Mouse (Mus musculus) ES-E14 (cell line): ENCODE results near the gene Zdhhc14.

ENCODE experiments used
- CHD2 ChIP-seq: IDR thresholded peaks from 2 replicates; pipeline ENCODE4 v1.6.1; 2014; ENCODE audit warnings: mild to moderate bottlenecking, low read depth, low read length, inconsistent platforms
- HCFC1 ChIP-seq: IDR thresholded peaks from 2 replicates; pipeline ENCODE4 v1.6.1; 2012; ENCODE audit warnings: low read length, inconsistent platforms, borderline replicate concordance; ENCODE audit not compliant: insufficient read depth
- MAFK ChIP-seq: IDR thresholded peaks from 2 replicates; pipeline ENCODE4 v1.6.1; 2014; ENCODE audit warnings: mild to moderate bottlenecking, low read depth, low read length, inconsistent platforms; ENCODE audit not compliant: insufficient read depth
- ZC3H11A ChIP-seq: IDR thresholded peaks from 2 replicates; pipeline ENCODE4 v1.6.1; 2012; ENCODE audit warnings: low read depth, mild to moderate bottlenecking, inconsistent platforms, low read length, borderline replicate concordance
- ZNF384 ChIP-seq: IDR thresholded peaks from 2 replicates; pipeline ENCODE4 v1.6.1; 2012; ENCODE audit warnings: low read depth, low read length, inconsistent platforms

DNA sequence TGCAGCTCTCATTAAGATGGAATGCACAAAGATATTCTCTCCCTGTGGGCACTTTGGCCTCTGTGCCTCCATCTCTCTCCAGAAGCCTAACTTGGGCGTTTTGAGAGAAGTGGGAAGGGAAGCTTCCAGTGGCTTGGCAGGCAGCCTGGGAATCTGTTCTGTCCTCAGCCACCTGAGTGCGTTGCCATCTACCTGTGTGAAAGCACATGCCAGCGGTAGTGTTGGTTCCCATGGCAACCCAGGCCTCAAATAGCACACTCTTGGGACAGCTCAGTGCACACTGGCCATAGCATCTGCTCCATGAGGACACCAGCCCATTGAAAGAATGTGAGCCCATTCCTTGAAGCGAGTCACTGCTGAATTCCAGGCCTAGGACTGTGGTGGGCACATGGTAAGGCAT is 83.2 kb downstream of the Zdhhc14 start:
- TF ChIP-seq CHD2, result no peak
- no peak for TF ChIP-seq HCFC1
- TF ChIP-seq ZNF384, result no peak
- no peak for TF ChIP-seq ZC3H11A
- TF ChIP-seq MAFK, result no peak
